Mouse (Mus musculus) CH12.LX (cell line): ENCODE measurements around the gene Nkapd1. TPM values are rescaled to one million over a fixed set of nuclear protein-coding genes. Genes with fewer than 3 reads are reported as not detected.

Experiments used
- DNase-seq: peaks from one replicate; pipeline ENCODE4 v3.0.0-alpha.2; 2013; ENCODE audit errors: extremely low read depth
- H3K27ac ChIP-seq: 2 replicates; pipeline ENCODE4 v1.5.1; 2012; ENCODE audit warnings: low read depth, mild to moderate bottlenecking, control low read depth, moderate library complexity; ENCODE audit not compliant: insufficient read depth
- H3K27me3 ChIP-seq: replicated peaks from 2 replicates; pipeline ENCODE3; 2012; ENCODE audit warnings: inconsistent platforms
- H3K36me3 ChIP-seq, 2 experiments: replicated peaks in 1 of 2; 2 replicates each; pipeline versions ENCODE3 to v1.6.1; 2012; ENCODE audit warnings: inconsistent platforms in 1 of 2, low read length in 1 of 2, mild to moderate bottlenecking in 1 of 2, mixed read lengths in 1 of 2, moderate library complexity in 1 of 2; ENCODE audit not compliant: control insufficient read depth in 1 of 2, insufficient read depth in 1 of 2
- H3K4me1 ChIP-seq, 2 experiments: 2 replicates each; pipeline ENCODE4 v1.6.1; 2012; ENCODE audit warnings: inconsistent platforms in 1 of 2, moderate library complexity in 1 of 2; ENCODE audit not compliant: insufficient read depth in 2 of 2, control insufficient read depth in 1 of 2
- H3K4me2 ChIP-seq: 2 replicates; pipeline ENCODE4 v1.6.1; 2012; ENCODE audit warnings: low read depth, mild to moderate bottlenecking, control low read depth; ENCODE audit not compliant: poor library complexity, insufficient read depth, severe bottlenecking
- H3K4me3 ChIP-seq, 3 experiments: fragments of 150-350 bp in 1 of 3; sonication (generic) in 1 of 3; replicated peaks in 1 of 3; 2 replicates each; pipeline versions ENCODE3 to v1.5.1; 2011 to 2012; ENCODE audit warnings: low read depth in 2 of 3, low read length in 2 of 3, mild to moderate bottlenecking in 2 of 3, moderate library complexity in 2 of 3, control low read depth in 1 of 3, improper control_type of control experiment in 1 of 3, inconsistent platforms in 1 of 3, mixed read lengths in 1 of 3; ENCODE audit not compliant: poor library complexity in 1 of 3
- H3K79me2 ChIP-seq: replicated peaks from 2 replicates; pipeline ENCODE4 v1.6.1; 2012; ENCODE audit warnings: mild to moderate bottlenecking, moderate library complexity; ENCODE audit not compliant: control insufficient read depth, poor library complexity, insufficient read depth, severe bottlenecking; ENCODE audit errors: extremely low read depth
- H3K9ac ChIP-seq: 2 replicates; pipeline ENCODE4 v1.6.1; 2012; ENCODE audit warnings: low read depth, mild to moderate bottlenecking, control low read depth, moderate library complexity; ENCODE audit not compliant: insufficient read depth
- H3K9me3 ChIP-seq: replicated peaks from 2 replicates; pipeline ENCODE3; 2012; ENCODE audit warnings: low read length, inconsistent platforms, mixed read lengths
- BHLHE40 ChIP-seq: IDR thresholded peaks from 2 replicates; pipeline ENCODE4 v1.6.1; 2011; ENCODE audit warnings: mild to moderate bottlenecking, low read depth, low read length, improper control_type of control experiment
- CHD2 ChIP-seq: IDR thresholded peaks from 2 replicates; pipeline ENCODE4 v1.6.1; 2011; ENCODE audit warnings: low read length, improper control_type of control experiment
- CTCF ChIP-seq, 2 experiments: IDR thresholded peaks in 1 of 2; conservative IDR thresholded peaks in 1 of 2; 2 replicates each; pipeline ENCODE4 v1.5.1; 2011 to 2012; ENCODE audit warnings: low read depth in 2 of 2, low read length in 2 of 2, improper control_type of control experiment in 1 of 2, inconsistent platforms in 1 of 2, mild to moderate bottlenecking in 1 of 2, moderate library complexity in 1 of 2
- E2F4 ChIP-seq: IDR thresholded peaks from 2 replicates; pipeline ENCODE4 v1.6.1; 2011; ENCODE audit warnings: low read depth, low read length, improper control_type of control experiment; ENCODE audit not compliant: insufficient replicate concordance
- ELF1 ChIP-seq: IDR thresholded peaks from 2 replicates; pipeline ENCODE4 v1.6.1; 2014; ENCODE audit warnings: low read depth, mild to moderate bottlenecking, inconsistent platforms, low read length, improper control_type of control experiment
- ETS1 ChIP-seq: conservative IDR thresholded peaks from 2 replicates; pipeline ENCODE4 v1.6.1; 2012; ENCODE audit warnings: low read depth, mild to moderate bottlenecking, inconsistent platforms, low read length, improper control_type of control experiment, moderate library complexity
- GABPA ChIP-seq: IDR thresholded peaks from 2 replicates; pipeline ENCODE4 v1.6.1; 2012; ENCODE audit warnings: low read depth, low read length, improper control_type of control experiment, inconsistent platforms; ENCODE audit not compliant: insufficient replicate concordance
- IRF4 ChIP-seq: IDR thresholded peaks from 2 replicates; pipeline ENCODE4 v1.6.1; 2014; ENCODE audit warnings: low read depth, mild to moderate bottlenecking, inconsistent platforms, low read length, improper control_type of control experiment
- JUN ChIP-seq: IDR thresholded peaks from 2 replicates; pipeline ENCODE4 v1.6.1; 2011; ENCODE audit warnings: low read depth, mild to moderate bottlenecking, low read length, improper control_type of control experiment, moderate library complexity; ENCODE audit not compliant: insufficient read depth
- JUND ChIP-seq: conservative IDR thresholded peaks from 2 replicates; pipeline ENCODE4 v1.6.1; 2011; ENCODE audit warnings: low read depth, low read length, improper control_type of control experiment
- KAT2A ChIP-seq: IDR thresholded peaks from 2 replicates; pipeline ENCODE4 v1.6.1; 2012; ENCODE audit warnings: low read length, improper control_type of control experiment, inconsistent platforms; ENCODE audit not compliant: insufficient replicate concordance
- MAFK ChIP-seq: IDR thresholded peaks from 2 replicates; pipeline ENCODE4 v1.6.1; 2011; ENCODE audit warnings: low read length, improper control_type of control experiment; ENCODE audit not compliant: insufficient replicate concordance
- MAX ChIP-seq: IDR thresholded peaks from 2 replicates; pipeline ENCODE4 v1.6.1; 2011; ENCODE audit warnings: low read length, improper control_type of control experiment
- MAZ ChIP-seq: IDR thresholded peaks from 2 replicates; pipeline ENCODE4 v1.6.1; 2012; ENCODE audit warnings: low read depth, mild to moderate bottlenecking, inconsistent platforms, low read length, improper control_type of control experiment, moderate library complexity
- MEF2A ChIP-seq: IDR thresholded peaks from 2 replicates; pipeline ENCODE4 v1.6.1; 2014; ENCODE audit warnings: low read depth, mild to moderate bottlenecking, inconsistent platforms, low read length, improper control_type of control experiment, borderline replicate concordance
- MXI1 ChIP-seq: IDR thresholded peaks from 2 replicates; pipeline ENCODE4 v1.6.1; 2011; ENCODE audit warnings: mild to moderate bottlenecking, low read depth, low read length, improper control_type of control experiment
- MYC ChIP-seq: IDR thresholded peaks from 2 replicates; pipeline ENCODE4 v1.6.1; 2011; ENCODE audit warnings: low read depth, mild to moderate bottlenecking, improper control_type of control experiment, low read length
- NRF1 ChIP-seq: IDR thresholded peaks from 2 replicates; pipeline ENCODE4 v1.6.1; 2014; ENCODE audit warnings: low read depth, mild to moderate bottlenecking, inconsistent platforms, low read length, improper control_type of control experiment, moderate library complexity
- POLR2AphosphoS2 ChIP-seq: IDR thresholded peaks from 2 replicates; pipeline ENCODE4 v1.6.1; 2011; ENCODE audit warnings: low read depth, low read length, improper control_type of control experiment
- SIN3A ChIP-seq: IDR thresholded peaks from 2 replicates; pipeline ENCODE4 v1.6.1; 2012; ENCODE audit warnings: low read length, improper control_type of control experiment, inconsistent platforms
- SMC3 ChIP-seq: IDR thresholded peaks from 2 replicates; pipeline ENCODE4 v1.6.1; 2011; ENCODE audit warnings: low read depth, low read length, improper control_type of control experiment
- TBP ChIP-seq: conservative IDR thresholded peaks from 2 replicates; pipeline ENCODE4 v1.6.1; 2011; ENCODE audit warnings: low read depth, low read length, improper control_type of control experiment
- TCF12 ChIP-seq: IDR thresholded peaks from 2 replicates; pipeline ENCODE4 v1.6.1; 2014; ENCODE audit warnings: low read depth, mild to moderate bottlenecking, inconsistent platforms, low read length, improper control_type of control experiment
- ZMIZ1 ChIP-seq: IDR thresholded peaks from 2 replicates; pipeline ENCODE4 v1.6.1; 2012; ENCODE audit warnings: low read depth, mild to moderate bottlenecking, inconsistent platforms, low read length, improper control_type of control experiment
- dilution Hi-C: fragments of 300-500 bp; cut with MboI; formaldehyde crosslinking; loops from 2 replicates; pipeline ENCODE4 v1.14.3; 2020; ENCODE audit warnings: low sequenced_read_pairs; ENCODE audit not compliant: extremely low pct_unique_long_range_greater_than_20kb, extremely low pct_ligation_motif_present
- in situ Hi-C: fragments of 300-500 bp; cut with MboI; formaldehyde crosslinking; loops from 3 replicates; pipeline ENCODE4 v1.14.3; 2019; ENCODE audit warnings: low sequenced_read_pairs, low pct_ligation_motif_present, low pct_unique_long_range_greater_than_20kb, mixed read lengths
- polyA plus RNA-seq: library from polyadenylated mRNA; unstranded; fragments of >175 nt; gene quantifications from 2 replicates; pipeline ENCODE4 v1.2.1, GENCODE M21; 2012; ENCODE audit warnings: low read depth; ENCODE audit not compliant: insufficient read length
- total RNA-seq, 2 experiments: library from RNA; depleted of rRNA; stranded (reverse); fragments of 300-350 nt in 1 of 2; fragments of >200 nt in 1 of 2; gene quantifications; 2 replicates each; pipeline ENCODE4 v1.2.3; 2012 to 2014

The Nkapd1 gene
- total and polyA plus RNA-seq, 3 experiments = 10.0 to 36.7 (median 13.5) TPM

- Histone ChIP-seq H3K9me3 (no peaks in the 10 kb centered on the region), H3K27ac (no peak overlapping the region), H3K9ac (no peak overlapping the region; the same call in 1 of the 2 replicates), H3K27me3 (no peaks in the 10 kb centered on the region), H3K36me3 (peaks cover 10 to 16% of the 10 kb centered on the region in 2 experiments), H3K4me3 (peak overlapping the region in 1 of 3 experiments; percentile 21), H3K4me1 (peaks cover 5 to 14% of the 10 kb centered on the region in 2 experiments), H3K4me2 (peak overlapping the region; percentile 8; the same call in 1 of the 2 replicates), H3K79me2 (no peaks in the 10 kb centered on the region)
- dilution Hi-C loops = no loop called here
- DNase-seq = peak; percentile 61
- in situ Hi-C loops = no loop called here
- no peak for TF ChIP-seq JUN
- no peak for TF ChIP-seq MXI1
- TF ChIP-seq E2F4 = no peak
- TF ChIP-seq MEF2A = peak; percentile 80; the same call in 1 of the 2 replicates
- TF ChIP-seq CTCF (conservative IDR thresholded peaks at IDR 0.05 in 1 of 2, IDR thresholded peaks at IDR 0.05 in 1 of 2; ENCODE audit: low read depth in 2 of 2, low read length in 2 of 2) = no peak
- peak; percentile 48; the same call in 1 of the 2 replicates for TF ChIP-seq IRF4
- no peak for TF ChIP-seq JUND
- no peak for TF ChIP-seq TCF12
- no peak for TF ChIP-seq ELF1
- no peak for TF ChIP-seq POLR2AphosphoS2
- TF ChIP-seq BHLHE40 = peak; percentile 49
- no peak for TF ChIP-seq MYC
- peak; percentile 55; the same call in 1 of the 2 replicates for TF ChIP-seq ETS1
- no peak for TF ChIP-seq CHD2
- TF ChIP-seq MAX = no peak
- TF ChIP-seq ZMIZ1 = no peak
- no peak for TF ChIP-seq MAZ
- no peak for TF ChIP-seq TBP
- peak; percentile 25; the same call in 1 of the 2 replicates for TF ChIP-seq MAFK
- no peak for TF ChIP-seq SIN3A
Measured at GRCm38 (mm10) chr9:50590856-50591518, 26.3 kb downstream of the Nkapd1 start.

- TF ChIP-seq NRF1 (no peak), MYC (no peak), MAX (no peak), E2F4 (no peak), SMC3 (no peak), GABPA (no peak), KAT2A (no peak), TBP (no peak), MEF2A (no peak), JUND (no peak)
- no peak overlapping the region for H3K4me3 ChIP-seq
- no peak overlapping the region for H3K9ac ChIP-seq
- H3K27me3 ChIP-seq = no peaks in the 10 kb centered on the region
- no peaks in the 10 kb centered on the region for H3K79me2 ChIP-seq
- peaks cover 5 to 16% of the 10 kb centered on the region in 2 experiments for H3K4me1 ChIP-seq
- in situ Hi-C loops (loop anchor here (5.0 kb wide), 1 partner anchor 50 kb away; no protein-coding TSS in a partner anchor), dilution Hi-C loops (no loop called here)
- no peaks in the 10 kb centered on the region for H3K36me3 ChIP-seq
- no peak overlapping the region for H3K4me2 ChIP-seq
- no peaks in the 10 kb centered on the region for H3K9me3 ChIP-seq
- H3K27ac ChIP-seq = no peak overlapping the region
- DNase-seq = no peak
Measured at GRCm38 (mm10) chr9:50586955-50587354, 30.3 kb downstream of the Nkapd1 start.
